Mouse (Mus musculus): ENCODE results near the gene Phospho1. TPM values are rescaled to one million over a fixed set of nuclear protein-coding genes. Genes with fewer than 3 reads are reported as not detected.
A peak's percentile ranks its signal among the peaks of the same experiment; 100 is the strongest.

Gene Phospho1
- not detected in 2 replicates for polyA plus RNA-seq (2014; fragmentation: Nextera tagmentation; extraction: Ambion mirVana)

DNA sequence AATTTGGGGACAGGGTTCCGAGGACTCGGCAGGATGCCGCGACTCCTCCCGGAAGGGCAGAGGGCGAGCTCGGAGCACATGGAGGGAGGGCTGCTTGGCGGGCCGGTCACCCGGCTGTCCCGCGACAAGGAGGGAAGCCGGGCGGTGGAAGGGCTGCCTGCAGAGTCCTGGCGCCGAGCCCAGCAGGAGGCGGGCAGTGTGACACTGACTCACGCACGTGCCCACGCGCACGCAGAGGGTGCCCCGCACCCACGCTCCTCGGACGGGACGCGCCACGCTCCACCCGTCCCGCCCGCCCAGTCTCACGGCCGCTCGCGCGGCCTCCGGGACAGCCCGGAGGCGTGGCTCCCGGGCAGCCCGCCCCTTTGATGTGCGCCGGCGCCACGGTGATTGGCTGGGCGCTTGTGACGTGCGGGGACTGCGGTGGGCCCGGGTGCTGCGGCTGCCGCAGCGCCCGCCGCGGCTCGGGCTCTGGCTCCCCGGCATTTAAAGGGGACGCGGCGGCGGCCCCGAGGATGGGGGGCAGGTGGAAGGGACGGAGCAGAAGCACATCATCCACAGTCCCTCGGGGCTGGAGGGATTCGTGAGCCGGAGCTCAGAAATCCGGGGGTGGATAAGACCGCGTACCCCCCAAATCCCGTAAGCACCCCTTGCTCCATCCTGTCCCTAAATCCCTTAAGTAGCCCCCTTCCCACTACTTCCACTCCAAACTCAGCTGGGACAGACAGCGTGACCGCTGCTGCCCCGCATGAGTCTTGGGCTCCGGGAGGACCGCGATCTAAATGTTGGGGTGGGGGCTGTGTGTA, at the start of gene Phospho1:
Gene Phospho1 (plus strand): TSS at position 429 of the 806 bp plus-strand sequence.
- H3K27ac ChIP-seq (ENCODE audit: low read length): no peak within 1 kb of the TSS
- ATAC-seq (ENCODE audit: insufficient number of reproducible peaks, insufficient read depth, low FRiP score, low read depth): peak; percentile 95
- H3K4me2 ChIP-seq (replicated peaks; ENCODE audit: low read depth, low read length): peak within 1 kb of the TSS; percentile 99
- peak within 1 kb of the TSS; percentile 54 for H3K4me3 ChIP-seq (ENCODE audit: low read depth, low read length)
- H3K27me3 ChIP-seq (ENCODE audit: control insufficient read depth, insufficient read depth, low read length): peaks cover 26% of the 10 kb centered on the region
- H3K9me3 ChIP-seq (ENCODE audit: control insufficient read depth, low read depth, low read length): no peaks in the 10 kb centered on the region
- H3K9ac ChIP-seq (replicated peaks; ENCODE audit: low read depth, low read length): peak within 1 kb of the TSS; percentile 54
- under 1% methylated on average over 77 of the region's 78 CpGs for WGBS
- H3K4me1 ChIP-seq (ENCODE audit: control insufficient read depth, insufficient read depth, low read length): peaks cover 10% of the 10 kb centered on the region; the same call in 1 of the 2 replicates
- H3K36me3 ChIP-seq (ENCODE audit: control insufficient read depth, insufficient read depth, low read length): no peaks in the 10 kb centered on the region

DNA sequence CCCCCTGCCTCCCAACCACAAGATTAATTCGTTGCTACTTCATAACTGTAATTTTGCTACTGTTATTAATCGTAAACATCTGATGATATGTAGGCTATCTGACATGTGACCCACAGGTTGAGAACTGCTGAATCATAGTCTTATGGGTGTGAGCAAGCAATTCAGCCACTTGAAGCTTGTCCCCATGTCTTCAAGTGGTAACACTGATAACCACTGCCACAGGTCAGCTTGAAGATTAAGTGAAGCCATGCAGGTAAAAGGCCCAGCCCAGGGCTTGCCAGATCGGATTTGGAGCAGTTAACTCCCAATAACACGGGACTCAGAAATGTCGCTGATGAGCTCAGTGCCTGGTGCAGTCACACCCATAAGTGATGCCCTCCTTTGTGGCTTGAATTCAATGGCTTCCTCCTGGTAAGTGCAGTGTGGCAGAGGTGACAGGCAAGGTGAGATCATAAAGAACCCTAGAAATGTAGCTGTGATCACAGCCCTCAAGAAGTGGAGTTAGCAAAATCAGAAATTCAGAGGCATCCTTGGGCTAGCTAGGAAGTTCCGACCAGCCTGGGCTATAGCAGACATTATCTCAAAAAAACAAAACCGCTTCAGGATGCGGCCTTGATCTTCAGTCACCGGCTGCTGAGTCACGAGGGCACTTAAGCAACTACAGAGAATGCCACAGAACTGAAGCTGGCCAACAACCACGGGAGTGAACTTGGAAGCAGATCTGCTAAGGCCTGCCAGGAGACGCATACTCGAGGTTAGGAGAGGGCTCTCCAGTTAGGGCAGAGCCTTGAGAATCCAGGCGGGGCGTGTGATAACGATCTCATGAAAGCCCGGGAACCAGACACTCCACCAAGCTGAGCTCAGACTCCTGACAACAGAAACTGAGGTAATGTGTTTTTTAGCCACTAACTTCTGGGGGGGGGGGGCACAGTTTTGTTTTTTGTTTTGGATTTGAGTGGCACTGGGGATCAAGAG, 46.7 kb upstream of the Phospho1 start:
- no peak overlapping the region for H3K27ac ChIP-seq (ENCODE audit: low read length)
- no peak for ATAC-seq (ENCODE audit: insufficient number of reproducible peaks, insufficient read depth, low FRiP score, low read depth)
- H3K9ac ChIP-seq (replicated peaks; ENCODE audit: low read depth, low read length): no peak overlapping the region
- H3K36me3 ChIP-seq (ENCODE audit: control insufficient read depth, insufficient read depth, low read length): no peaks in the 10 kb centered on the region
- no peak overlapping the region for H3K4me3 ChIP-seq (ENCODE audit: low read depth, low read length)
- WGBS: 66% methylated on average over 17 of the region's 17 CpGs
- no peaks in the 10 kb centered on the region for H3K4me1 ChIP-seq (ENCODE audit: control insufficient read depth, insufficient read depth, low read length)
- no peak overlapping the region for H3K4me2 ChIP-seq (replicated peaks; ENCODE audit: low read depth, low read length)
- no peaks in the 10 kb centered on the region for H3K9me3 ChIP-seq (ENCODE audit: control insufficient read depth, low read depth, low read length)
- no peaks in the 10 kb centered on the region for H3K27me3 ChIP-seq (ENCODE audit: control insufficient read depth, insufficient read depth, low read length)

DNA sequence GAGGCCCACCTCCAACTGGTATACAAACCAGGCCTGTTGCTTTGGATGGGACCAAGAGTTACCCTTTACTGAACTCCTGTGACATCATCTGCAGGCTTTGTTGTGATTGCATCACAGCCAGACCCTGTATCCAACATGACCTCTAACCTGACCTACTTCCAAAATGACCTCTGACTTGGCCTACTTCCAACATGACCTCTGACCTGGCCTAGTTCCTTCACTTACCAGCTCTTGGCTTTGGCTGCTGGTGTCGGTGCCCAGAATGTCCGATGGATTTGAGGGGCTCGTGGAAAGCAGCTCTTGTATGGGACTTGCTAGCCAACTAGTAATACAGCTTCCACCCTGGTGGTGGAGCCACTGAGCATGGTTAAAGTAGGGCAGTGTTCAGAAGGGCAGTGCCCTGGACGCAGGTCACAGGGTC, 45.5 kb upstream of the Phospho1 start:
- no peaks in the 10 kb centered on the region for H3K27me3 ChIP-seq (ENCODE audit: control insufficient read depth, insufficient read depth, low read length)
- no peaks in the 10 kb centered on the region for H3K36me3 ChIP-seq (ENCODE audit: control insufficient read depth, insufficient read depth, low read length)
- ATAC-seq (ENCODE audit: insufficient number of reproducible peaks, insufficient read depth, low FRiP score, low read depth): no peak
- no peak overlapping the region for H3K27ac ChIP-seq (ENCODE audit: low read length)
- no peak overlapping the region for H3K4me3 ChIP-seq (ENCODE audit: low read depth, low read length)
- H3K9me3 ChIP-seq (ENCODE audit: control insufficient read depth, low read depth, low read length): no peaks in the 10 kb centered on the region
- H3K4me1 ChIP-seq (ENCODE audit: control insufficient read depth, insufficient read depth, low read length): no peaks in the 10 kb centered on the region
- H3K4me2 ChIP-seq (replicated peaks; ENCODE audit: low read depth, low read length): no peak overlapping the region
- no peak overlapping the region for H3K9ac ChIP-seq (replicated peaks; ENCODE audit: low read depth, low read length)
- 81% methylated on average over 4 of the region's 4 CpGs for WGBS

DNA sequence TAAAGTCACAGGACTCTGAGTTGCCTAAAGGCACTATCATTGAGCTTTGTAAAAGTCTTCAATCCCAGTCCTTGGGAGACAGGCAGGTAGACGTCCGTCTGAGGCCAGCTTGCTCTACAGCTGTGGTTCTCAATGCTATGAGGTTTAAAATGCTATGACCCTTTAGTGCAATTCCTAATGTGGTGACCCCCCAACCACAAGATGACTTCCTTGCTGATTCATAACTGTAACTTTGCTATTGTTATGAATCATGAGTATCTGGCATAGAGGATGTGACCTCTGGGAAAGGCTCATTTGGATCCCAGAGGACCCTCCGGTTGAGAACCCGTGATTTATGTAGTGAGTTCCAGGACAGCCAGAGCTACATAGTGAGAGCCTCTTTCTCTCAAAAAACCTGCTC, 44.9 kb upstream of the Phospho1 start:
- Histone ChIP-seq H3K4me2 (replicated peaks; ENCODE audit: low read depth, low read length) (no peak overlapping the region), H3K36me3 (ENCODE audit: control insufficient read depth, insufficient read depth, low read length) (no peaks in the 10 kb centered on the region), H3K4me3 (ENCODE audit: low read depth, low read length) (no peak overlapping the region), H3K27ac (ENCODE audit: low read length) (no peak overlapping the region), H3K27me3 (ENCODE audit: control insufficient read depth, insufficient read depth, low read length) (no peaks in the 10 kb centered on the region), H3K9me3 (ENCODE audit: control insufficient read depth, low read depth, low read length) (no peaks in the 10 kb centered on the region), H3K9ac (replicated peaks; ENCODE audit: low read depth, low read length) (no peak overlapping the region), H3K4me1 (ENCODE audit: control insufficient read depth, insufficient read depth, low read length) (no peaks in the 10 kb centered on the region)
- whole genome bisulfite sequencing: 83% methylated on average over 4 of the region's 4 CpGs
- no peak for ATAC-seq (ENCODE audit: insufficient number of reproducible peaks, insufficient read depth, low FRiP score, low read depth)

DNA sequence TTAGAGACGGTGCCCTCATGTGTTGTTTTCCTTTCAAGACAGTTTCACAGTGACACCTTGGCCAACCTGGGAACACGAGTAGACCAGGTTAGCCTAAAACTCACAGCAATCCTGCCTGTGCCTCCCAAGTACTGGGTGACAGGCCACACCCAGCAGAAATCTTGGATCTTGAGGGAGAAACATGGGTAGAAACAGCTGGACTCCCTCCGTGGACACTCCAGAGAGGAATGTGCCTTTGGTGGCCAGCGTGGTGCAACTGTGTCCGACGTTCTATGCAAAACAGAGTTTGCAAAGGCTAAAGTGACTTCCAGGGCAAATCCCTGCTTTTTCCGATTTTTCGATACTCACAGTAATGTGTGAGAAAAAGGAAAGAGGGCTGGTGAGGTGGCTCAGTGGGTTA, 43.8 kb upstream of the Phospho1 start:
- 87% methylated on average over 8 of the region's 8 CpGs for WGBS

DNA sequence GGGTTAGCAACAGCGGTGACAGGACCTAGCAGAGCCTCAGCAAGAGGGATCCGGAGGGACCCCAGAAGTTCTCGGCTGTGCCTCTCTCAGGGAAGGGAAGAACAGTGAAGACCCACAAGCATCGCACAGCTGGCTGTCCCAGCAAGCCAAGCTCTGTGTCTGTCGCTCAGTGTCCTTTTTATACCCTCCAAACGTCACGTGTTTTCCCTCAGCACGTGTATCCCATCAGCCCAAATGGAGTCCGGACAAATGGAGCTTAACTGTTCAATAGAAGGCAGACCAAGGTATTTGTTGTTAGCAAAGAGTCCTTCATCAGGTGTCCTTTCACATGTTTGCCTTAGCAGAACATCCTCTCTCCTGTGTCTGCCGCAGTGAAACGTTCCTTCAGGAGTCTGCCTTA, 42.7 kb upstream of the Phospho1 start:
- no peak for ATAC-seq (ENCODE audit: insufficient number of reproducible peaks, insufficient read depth, low FRiP score, low read depth)
- H3K9ac ChIP-seq (replicated peaks; ENCODE audit: low read depth, low read length): no peak overlapping the region
- WGBS: 82% methylated on average over 11 of the region's 11 CpGs
- H3K9me3 ChIP-seq (ENCODE audit: control insufficient read depth, low read depth, low read length): no peaks in the 10 kb centered on the region
- no peak overlapping the region for H3K4me3 ChIP-seq (ENCODE audit: low read depth, low read length)
- H3K27ac ChIP-seq (ENCODE audit: low read length): no peak overlapping the region
- H3K4me1 ChIP-seq (ENCODE audit: control insufficient read depth, insufficient read depth, low read length): no peaks in the 10 kb centered on the region
- no peaks in the 10 kb centered on the region for H3K27me3 ChIP-seq (ENCODE audit: control insufficient read depth, insufficient read depth, low read length)
- H3K4me2 ChIP-seq (replicated peaks; ENCODE audit: low read depth, low read length): no peak overlapping the region
- H3K36me3 ChIP-seq (ENCODE audit: control insufficient read depth, insufficient read depth, low read length): no peaks in the 10 kb centered on the region

More for the DNA sequence above, 43.8 kb upstream of the Phospho1 start:
- no peaks in the 10 kb centered on the region for H3K27me3 ChIP-seq (ENCODE audit: control insufficient read depth, insufficient read depth, low read length)
- no peak overlapping the region for H3K9ac ChIP-seq (replicated peaks; ENCODE audit: low read depth, low read length)
- H3K4me2 ChIP-seq (replicated peaks; ENCODE audit: low read depth, low read length): no peak overlapping the region
- no peaks in the 10 kb centered on the region for H3K36me3 ChIP-seq (ENCODE audit: control insufficient read depth, insufficient read depth, low read length)
- no peaks in the 10 kb centered on the region for H3K4me1 ChIP-seq (ENCODE audit: control insufficient read depth, insufficient read depth, low read length)
- H3K27ac ChIP-seq (ENCODE audit: low read length): no peak overlapping the region
- no peak overlapping the region for H3K4me3 ChIP-seq (ENCODE audit: low read depth, low read length)
- no peak for ATAC-seq (ENCODE audit: insufficient number of reproducible peaks, insufficient read depth, low FRiP score, low read depth)
- H3K9me3 ChIP-seq (ENCODE audit: control insufficient read depth, low read depth, low read length): no peaks in the 10 kb centered on the region

DNA sequence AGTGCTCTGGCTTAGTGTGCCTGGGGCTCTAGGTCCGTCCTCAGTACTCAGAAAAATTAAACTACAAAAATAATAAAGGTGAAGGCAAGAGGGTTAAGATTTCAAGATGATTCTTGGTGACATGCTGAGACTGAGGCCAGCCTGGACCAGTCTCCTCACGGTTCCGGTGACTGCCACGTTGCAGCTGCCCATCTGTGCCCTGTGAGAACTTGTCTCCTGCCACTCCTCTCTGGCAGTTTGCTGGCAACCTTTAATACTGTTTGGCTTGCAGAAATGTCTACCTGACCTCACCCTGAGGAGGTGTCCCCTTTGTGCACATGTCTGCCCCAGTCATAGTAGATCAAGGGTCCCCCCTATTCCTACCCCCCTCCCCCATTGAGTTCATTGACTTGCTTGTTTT, 40.8 kb upstream of the Phospho1 start:
- H3K27me3 ChIP-seq (ENCODE audit: control insufficient read depth, insufficient read depth, low read length): no peaks in the 10 kb centered on the region
- H3K36me3 ChIP-seq (ENCODE audit: control insufficient read depth, insufficient read depth, low read length): no peaks in the 10 kb centered on the region
- no peak overlapping the region for H3K4me3 ChIP-seq (ENCODE audit: low read depth, low read length)
- no peaks in the 10 kb centered on the region for H3K4me1 ChIP-seq (ENCODE audit: control insufficient read depth, insufficient read depth, low read length)
- H3K9ac ChIP-seq (replicated peaks; ENCODE audit: low read depth, low read length): no peak overlapping the region
- no peaks in the 10 kb centered on the region for H3K9me3 ChIP-seq (ENCODE audit: control insufficient read depth, low read depth, low read length)
- H3K27ac ChIP-seq (ENCODE audit: low read length): no peak overlapping the region
- no peak for ATAC-seq (ENCODE audit: insufficient number of reproducible peaks, insufficient read depth, low FRiP score, low read depth)
- H3K4me2 ChIP-seq (replicated peaks; ENCODE audit: low read depth, low read length): no peak overlapping the region
- 75% methylated on average over 4 of the region's 4 CpGs for WGBS

DNA sequence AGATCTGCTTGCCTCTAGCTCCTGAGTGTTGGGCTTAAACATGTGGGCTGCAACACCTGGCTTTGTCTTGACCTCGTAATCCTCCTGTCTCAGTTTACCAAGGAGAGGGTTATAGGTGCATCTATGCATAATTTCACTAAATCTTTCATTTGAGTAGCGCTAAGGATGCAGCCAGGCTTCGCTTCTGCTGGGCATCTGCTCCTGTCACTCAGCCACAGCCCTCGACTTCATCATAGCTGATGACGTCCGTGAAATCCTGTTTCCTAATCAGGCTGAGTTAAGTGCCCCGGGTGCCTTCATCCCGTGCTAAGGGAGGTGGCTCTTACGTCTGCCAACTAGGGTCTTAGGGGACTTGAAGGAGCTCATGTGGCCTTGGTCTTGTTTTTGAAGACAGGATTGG, 40.3 kb upstream of the Phospho1 start:
- H3K4me1 ChIP-seq (ENCODE audit: control insufficient read depth, insufficient read depth, low read length): no peaks in the 10 kb centered on the region
- no peak overlapping the region for H3K4me2 ChIP-seq (replicated peaks; ENCODE audit: low read depth, low read length)
- no peaks in the 10 kb centered on the region for H3K36me3 ChIP-seq (ENCODE audit: control insufficient read depth, insufficient read depth, low read length)
- WGBS: 90% methylated on average over 9 of the region's 9 CpGs
- H3K4me3 ChIP-seq (ENCODE audit: low read depth, low read length): no peak overlapping the region
- H3K27ac ChIP-seq (ENCODE audit: low read length): no peak overlapping the region
- H3K9me3 ChIP-seq (ENCODE audit: control insufficient read depth, low read depth, low read length): no peaks in the 10 kb centered on the region
- no peaks in the 10 kb centered on the region for H3K27me3 ChIP-seq (ENCODE audit: control insufficient read depth, insufficient read depth, low read length)
- H3K9ac ChIP-seq (replicated peaks; ENCODE audit: low read depth, low read length): no peak overlapping the region
- no peak for ATAC-seq (ENCODE audit: insufficient number of reproducible peaks, insufficient read depth, low FRiP score, low read depth)
